Mouse (Mus musculus) lung, postnatal 0 days (tissue): ENCODE results near the gene Tctn1. TPM values are rescaled to one million over a fixed set of nuclear protein-coding genes. Genes with fewer than 3 reads are reported as not detected.

ENCODE experiments used
- ATAC-seq: fragments of 200-750 bp; cut with Nextera tagmentation; 2 replicates; pipeline ENCODE4 v1.8.0; 2017; ENCODE audit warnings: moderate library complexity
- DNase-seq: peaks from one replicate; pipeline ENCODE4 v3.0.0-alpha.2; 2016; ENCODE audit warnings: low spot score
- H3K27ac ChIP-seq: fragments of 300-500 bp; sonication (generic); 2 replicates; pipeline ENCODE4 v1.5.1; 2014; ENCODE audit warnings: antibody characterized with exemption, mild to moderate bottlenecking, low read length, mixed read lengths
- H3K27me3 ChIP-seq: fragments of 300-500 bp; sonication (generic); replicated peaks from 2 replicates; pipeline ENCODE4 v1.6.1; 2014; ENCODE audit warnings: low read length, mixed read lengths; ENCODE audit not compliant: insufficient read depth
- H3K36me3 ChIP-seq: fragments of 300-500 bp; sonication (generic); 2 replicates; pipeline ENCODE4 v1.6.1; 2014; ENCODE audit warnings: low read length, mixed read lengths; ENCODE audit not compliant: insufficient read depth
- H3K4me1 ChIP-seq: fragments of 300-500 bp; sonication (generic); 2 replicates; pipeline ENCODE4 v1.6.1; 2014; ENCODE audit warnings: antibody characterized with exemption, low read depth, low read length, mixed read lengths; ENCODE audit not compliant: insufficient read depth
- H3K4me2 ChIP-seq: fragments of 300-500 bp; sonication (generic); replicated peaks from 2 replicates; pipeline ENCODE4 v1.6.1; 2014; ENCODE audit warnings: low read depth, mild to moderate bottlenecking, low read length, moderate library complexity, mixed read lengths
- H3K4me3 ChIP-seq: fragments of 300-500 bp; sonication (generic); 2 replicates; pipeline ENCODE4 v1.5.1; 2014; ENCODE audit warnings: low read depth, low read length
- H3K9ac ChIP-seq: fragments of 300-500 bp; sonication (generic); replicated peaks from 2 replicates; pipeline ENCODE4 v1.6.1; 2014; ENCODE audit warnings: low read depth, mild to moderate bottlenecking
- H3K9me3 ChIP-seq: fragments of 300-500 bp; sonication (generic); 2 replicates; pipeline ENCODE4 v1.6.1; 2016; ENCODE audit warnings: low read length, mixed read lengths
- CTCF ChIP-seq: IDR thresholded peaks from 2 replicates; pipeline ENCODE4 v1.5.1; 2016; ENCODE audit warnings: antibody characterized with exemption, mild to moderate bottlenecking
- EP300 ChIP-seq: IDR thresholded peaks from 2 replicates; pipeline ENCODE4 v1.6.1; 2016; ENCODE audit warnings: antibody characterized with exemption, mild to moderate bottlenecking, control low read depth
- WGBS: fragments of 180-500 bp; shearing (Covaris S2); extraction: QIAGEN DNeasy Blood & Tissue Kit; methylation state at CpG from one replicate; pipeline ENCODE4 v1.1.7; 2014; 5-methylcytosine and 5-hydroxymethylcytosine counted together
- polyA plus RNA-seq: library from polyadenylated mRNA; unstranded; fragments of >200 nt; fragmentation: Nextera tagmentation; extraction: Ambion mirVana; gene quantifications from 2 replicates; pipeline ENCODE4 v1.2.1, GENCODE M21; 2015

Tctn1 gene
- polyA plus RNA-seq, 1 experiment from 2014 or later, result 4.5 TPM

DNA sequence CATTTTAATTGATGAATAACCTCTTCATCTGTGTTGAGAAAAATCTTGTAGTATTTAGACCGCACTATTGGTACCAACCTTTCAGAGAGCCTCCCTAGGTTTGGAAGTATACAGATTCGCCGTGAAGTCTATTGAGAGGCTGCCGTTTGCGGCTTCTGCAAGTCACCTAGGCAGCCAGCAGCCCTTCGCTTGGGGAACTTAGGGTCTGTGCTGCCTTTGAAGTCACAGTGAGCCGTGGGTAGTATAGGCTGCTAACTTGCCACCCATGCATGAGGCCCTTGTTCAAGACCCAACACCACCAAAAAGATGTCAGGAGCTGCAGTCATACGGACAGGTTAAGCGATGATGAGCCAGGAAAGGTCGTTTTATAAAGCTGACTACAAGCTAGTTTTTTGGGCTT is 21.9 kb upstream of the Tctn1 start:
- no peak for TF ChIP-seq EP300
- TF ChIP-seq CTCF, result no peak
- Histone ChIP-seq H3K4me2 (peak overlapping the region; percentile 95), H3K4me3 (no peak overlapping the region), H3K27ac (no peak overlapping the region), H3K9ac (no peak overlapping the region), H3K27me3 (no peaks in the 10 kb centered on the region), H3K9me3 (no peaks in the 10 kb centered on the region), H3K4me1 (peaks cover 12% of the 10 kb centered on the region; the same call in 1 of the 2 replicates), H3K36me3 (no peaks in the 10 kb centered on the region)
- no peak for ATAC-seq
- 79% methylated on average over 10 of the region's 10 CpGs for WGBS
- no peak for DNase-seq

DNA sequence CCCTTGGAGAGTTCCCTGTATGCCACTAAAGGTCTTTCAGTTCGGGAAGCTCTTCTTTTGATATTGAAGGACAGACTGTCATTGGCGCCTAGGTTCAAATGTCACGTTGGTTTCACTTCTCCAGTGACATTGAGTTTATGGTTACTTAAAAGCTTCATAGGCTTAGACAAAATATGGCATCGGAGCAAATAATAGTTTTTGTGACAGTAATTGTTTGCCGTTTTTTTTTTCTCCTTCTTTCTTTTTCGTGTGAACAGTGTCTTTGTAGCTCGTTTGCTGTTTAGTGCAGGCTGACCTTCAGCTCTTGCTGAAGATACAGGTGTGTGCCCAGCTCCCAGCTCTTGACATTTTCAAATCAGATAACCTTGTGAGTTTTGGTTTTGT is 21.5 kb upstream of the Tctn1 start:
- H3K4me2 ChIP-seq, result peak overlapping the region; percentile 95
- ATAC-seq, result no peak
- peak overlapping the region; percentile 97 for H3K4me3 ChIP-seq
- no peaks in the 10 kb centered on the region for H3K9me3 ChIP-seq
- no peak for DNase-seq
- H3K4me1 ChIP-seq, result peaks cover 16% of the 10 kb centered on the region; the same call in 1 of the 2 replicates
- no peaks in the 10 kb centered on the region for H3K27me3 ChIP-seq
- TF ChIP-seq EP300 (no peak), CTCF (no peak)
- H3K9ac ChIP-seq, result peak overlapping the region; percentile 89; the same call in 1 of the 2 replicates
- WGBS, result 49% methylated on average over 7 of the region's 7 CpGs
- no peaks in the 10 kb centered on the region for H3K36me3 ChIP-seq
- H3K27ac ChIP-seq, result no peak overlapping the region

DNA sequence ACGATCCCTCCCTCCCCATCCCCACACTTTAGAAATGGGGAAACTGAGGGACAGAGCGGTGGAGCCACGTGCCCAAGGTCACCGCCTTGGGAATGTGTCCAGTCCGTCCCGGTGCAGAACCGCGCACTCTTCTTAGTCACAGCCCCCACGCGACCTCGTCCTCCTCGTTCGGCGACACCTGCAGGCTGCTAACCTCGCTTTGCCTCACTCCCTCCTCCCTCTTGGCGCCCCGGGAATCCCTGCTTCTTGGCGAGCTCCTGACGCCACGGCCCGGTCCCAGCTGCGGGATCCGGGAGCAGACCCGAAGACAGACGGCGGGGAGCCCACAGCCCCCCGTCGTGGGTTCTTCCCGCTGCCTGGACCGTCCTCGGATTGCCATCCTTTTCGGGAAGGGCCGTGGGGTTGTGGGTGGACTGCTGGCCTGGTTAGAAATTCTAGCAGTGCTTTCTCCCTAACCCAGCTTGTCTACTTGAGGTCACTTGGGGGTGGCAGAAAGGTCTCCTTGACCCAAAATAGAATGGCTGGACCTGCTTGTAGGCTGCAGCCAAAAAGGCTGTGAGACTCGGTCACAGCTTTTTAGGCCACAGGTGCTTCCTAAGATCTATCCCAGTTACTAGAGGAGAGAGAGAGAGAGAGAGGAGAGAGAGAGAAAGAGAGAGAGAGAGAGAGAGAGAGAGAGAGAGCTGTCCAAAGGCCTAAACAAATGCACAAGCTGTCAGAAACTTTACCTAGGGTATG is 20.9 kb upstream of the Tctn1 start:
- ATAC-seq (no peak), DNase-seq (peak; percentile 55)
- peak; percentile 41 for TF ChIP-seq CTCF
- no peak for TF ChIP-seq EP300
- peaks cover 22% of the 10 kb centered on the region; the same call in 1 of the 2 replicates for H3K4me1 ChIP-seq
- H3K36me3 ChIP-seq, result no peaks in the 10 kb centered on the region
- H3K27ac ChIP-seq, result peak overlapping the region; percentile 82
- peak overlapping the region; percentile 97 for H3K4me3 ChIP-seq
- H3K4me2 ChIP-seq, result peak overlapping the region; percentile 95
- H3K9ac ChIP-seq, result peak overlapping the region; percentile 89
- WGBS, result 2% methylated on average over 33 of the region's 34 CpGs
- H3K27me3 ChIP-seq, result no peaks in the 10 kb centered on the region
- no peaks in the 10 kb centered on the region for H3K9me3 ChIP-seq

DNA sequence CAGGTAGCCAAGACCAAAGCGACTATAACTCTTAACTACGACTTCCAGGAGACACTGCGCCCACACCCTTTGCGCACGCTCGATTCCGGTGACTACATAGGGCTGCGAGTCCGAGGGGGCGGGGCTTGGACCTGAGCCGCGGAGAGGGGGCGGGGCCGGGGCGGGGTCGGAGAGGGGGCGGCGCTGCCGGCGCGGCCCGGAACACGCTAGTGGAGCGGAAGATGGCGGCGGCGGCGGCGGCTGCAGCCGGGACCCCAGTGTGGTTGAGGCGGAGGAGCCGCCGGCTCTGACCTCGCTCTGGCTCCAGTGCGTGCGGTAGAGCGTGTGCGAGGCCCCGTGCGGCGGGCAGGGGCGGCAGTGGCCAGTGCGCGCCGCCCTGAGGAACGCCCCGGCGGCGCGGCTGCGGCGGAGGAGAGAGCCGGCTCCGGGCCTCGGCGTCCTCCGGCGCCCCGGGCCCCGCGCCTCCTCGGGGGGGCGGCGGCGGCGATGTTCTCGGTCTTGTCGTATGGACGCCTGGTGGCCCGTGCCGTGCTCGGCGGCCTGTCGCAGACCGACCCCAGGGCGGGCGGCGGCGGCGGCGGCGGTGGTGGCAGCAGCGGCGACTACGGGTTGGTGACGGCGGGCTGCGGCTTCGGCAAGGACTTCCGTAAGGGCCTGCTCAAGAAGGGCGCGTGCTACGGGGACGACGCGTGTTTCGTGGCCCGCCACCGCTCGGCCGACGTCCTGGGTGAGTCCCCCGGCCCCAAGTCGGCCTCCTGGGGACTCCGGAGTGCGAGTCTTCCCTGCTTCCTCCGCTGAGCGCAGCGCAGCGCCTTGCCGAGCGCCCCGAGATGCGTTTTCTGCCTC is 20.1 kb upstream of the Tctn1 start, which contains the start of gene Pptc7:
Gene Pptc7 (plus strand): TSS at position 183 of the 846 bp plus-strand sequence.
- ATAC-seq, result peak; percentile 88
- under 1% methylated on average over 76 of the region's 114 CpGs for WGBS
- no peaks in the 10 kb centered on the region for H3K27me3 ChIP-seq
- peaks cover 25% of the 10 kb centered on the region; the same call in 1 of the 2 replicates for H3K4me1 ChIP-seq
- no peaks in the 10 kb centered on the region for H3K9me3 ChIP-seq
- peak within 1 kb of the TSS; percentile 95 for H3K4me2 ChIP-seq
- peak within 1 kb of the TSS; percentile 97 for H3K4me3 ChIP-seq
- TF ChIP-seq CTCF (no peak), EP300 (no peak)
- peak within 1 kb of the TSS; percentile 89 for H3K9ac ChIP-seq
- peak; percentile 96 for DNase-seq
- H3K36me3 ChIP-seq, result no peaks in the 10 kb centered on the region
- peak within 1 kb of the TSS; percentile 82 for H3K27ac ChIP-seq

DNA sequence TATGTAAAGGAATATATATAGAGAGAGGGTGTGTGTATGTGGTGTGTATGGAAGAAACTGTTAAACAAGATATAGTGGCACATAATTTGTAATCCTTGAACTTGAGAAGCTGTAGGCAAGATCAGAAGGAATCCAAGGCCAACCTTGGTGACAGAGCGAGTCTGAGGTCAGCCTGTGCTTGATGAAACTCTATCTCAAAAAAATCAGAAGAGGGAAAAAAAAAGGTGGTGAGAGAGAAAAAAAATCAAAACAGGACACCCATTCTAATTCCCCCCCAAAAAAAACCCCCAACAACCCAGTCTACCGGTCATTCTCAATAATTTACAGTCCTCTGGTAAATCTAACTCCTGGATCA is 19.5 kb upstream of the Tctn1 start:
- TF ChIP-seq CTCF, result no peak
- TF ChIP-seq EP300, result no peak
- H3K27me3 ChIP-seq, result no peaks in the 10 kb centered on the region
- H3K9ac ChIP-seq, result no peak overlapping the region
- H3K27ac ChIP-seq, result no peak overlapping the region
- peak overlapping the region; percentile 97; the same call in 1 of the 2 replicates for H3K4me3 ChIP-seq
- H3K4me1 ChIP-seq, result peaks cover 25% of the 10 kb centered on the region; the same call in 1 of the 2 replicates
- no peaks in the 10 kb centered on the region for H3K36me3 ChIP-seq
- H3K9me3 ChIP-seq, result no peaks in the 10 kb centered on the region
- WGBS, result 19% methylated on average over 2 of the region's 2 CpGs
- DNase-seq (no peak), ATAC-seq (no peak)
- H3K4me2 ChIP-seq, result peak overlapping the region; percentile 95

DNA sequence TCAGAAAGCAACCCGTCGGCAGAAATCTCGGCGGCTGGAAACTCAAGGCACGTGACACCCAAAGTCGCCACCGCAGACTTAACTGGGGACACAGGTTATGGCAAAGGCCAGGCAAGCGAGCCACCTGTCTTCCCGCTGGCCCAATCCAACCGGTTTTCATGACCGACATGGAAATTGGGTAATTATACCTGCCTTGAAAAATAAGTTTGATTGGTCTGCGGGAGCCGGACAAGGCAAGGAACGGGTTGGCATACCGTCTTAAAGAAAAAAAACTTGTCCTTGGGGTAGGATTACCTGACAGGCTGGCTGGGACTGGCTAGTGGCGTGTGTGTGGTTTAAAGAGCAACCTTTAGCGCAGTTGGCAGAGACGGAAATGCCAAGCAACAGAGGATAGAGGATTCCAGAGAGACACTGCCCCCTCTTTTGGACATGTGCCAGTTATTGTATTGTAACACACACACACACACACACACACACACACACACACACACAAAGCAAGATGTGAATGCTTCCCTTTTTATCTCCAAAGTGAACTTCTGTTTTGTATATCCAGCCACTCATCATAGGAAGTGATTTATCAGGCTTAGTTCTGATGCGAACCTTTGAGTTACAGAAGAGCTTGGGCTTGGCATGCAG is 16.7 kb upstream of the Tctn1 start:
- Histone ChIP-seq H3K4me2 (peak overlapping the region; percentile 46), H3K9ac (no peak overlapping the region), H3K27ac (peak overlapping the region; percentile 81), H3K27me3 (no peaks in the 10 kb centered on the region), H3K4me3 (peak overlapping the region; percentile 9; the same call in 1 of the 2 replicates), H3K36me3 (no peaks in the 10 kb centered on the region), H3K4me1 (peaks cover 21% of the 10 kb centered on the region; the same call in 1 of the 2 replicates), H3K9me3 (no peaks in the 10 kb centered on the region)
- ATAC-seq, result no peak
- DNase-seq, result no peak
- TF ChIP-seq EP300, result peak; percentile 14
- no peak for TF ChIP-seq CTCF
- WGBS, result 10% methylated on average over 19 of the region's 19 CpGs
